Mouse (Mus musculus): ENCODE results near the gene Smok2a. TPM values are rescaled to one million over a fixed set of nuclear protein-coding genes. Genes with fewer than 3 reads are reported as not detected.
"Not testable (repeated sequence)": the region's sequence is repeated elsewhere in the genome, so short reads cannot be mapped to it uniquely, and the experiment has no call there.

The Smok2a gene
- total and polyA plus RNA-seq, 2 experiments from 2014 or later = not detected

DNA sequence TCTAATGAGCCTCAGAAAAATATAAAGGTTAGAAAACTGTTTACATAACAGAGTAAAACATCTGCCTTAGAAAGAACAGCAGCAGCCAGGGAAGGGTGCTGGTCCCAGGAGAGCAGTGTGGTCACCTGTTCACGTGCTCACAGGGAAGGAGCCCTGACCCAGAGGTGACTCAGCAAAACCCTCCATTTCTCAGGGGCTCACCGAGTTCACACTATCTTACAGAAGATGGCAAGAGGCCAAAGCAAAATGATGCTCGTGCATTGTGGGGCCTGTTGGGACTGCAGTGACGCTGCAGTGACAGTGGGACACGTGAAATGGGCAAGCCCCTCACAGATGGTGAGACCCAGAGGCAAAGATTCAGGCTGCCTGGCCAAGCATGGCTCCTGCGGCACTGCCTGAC is 33.4 kb upstream of the Smok2a start:
- not testable (repeated sequence) for H3K9ac ChIP-seq (replicated peaks; ENCODE audit: low read length); H3K27me3 ChIP-seq (ENCODE audit: insufficient read depth, low read length); H3K4me1 ChIP-seq (ENCODE audit: insufficient read depth, low read length); H3K36me3 ChIP-seq (ENCODE audit: insufficient read depth, low read length); H3K27ac ChIP-seq; H3K4me2 ChIP-seq (ENCODE audit: low read depth, low read length); H3K4me3 ChIP-seq (ENCODE audit: low read length)
- DNase-seq (ENCODE audit: low spot score) = peak; percentile 4
- WGBS = 61% methylated on average over 5 of the region's 6 CpGs
- ATAC-seq = peak; percentile 33; the same call in 1 of the 2 replicates
- H3K9me3 ChIP-seq (ENCODE audit: low read length) = peaks cover 27% of the 10 kb centered on the region

DNA sequence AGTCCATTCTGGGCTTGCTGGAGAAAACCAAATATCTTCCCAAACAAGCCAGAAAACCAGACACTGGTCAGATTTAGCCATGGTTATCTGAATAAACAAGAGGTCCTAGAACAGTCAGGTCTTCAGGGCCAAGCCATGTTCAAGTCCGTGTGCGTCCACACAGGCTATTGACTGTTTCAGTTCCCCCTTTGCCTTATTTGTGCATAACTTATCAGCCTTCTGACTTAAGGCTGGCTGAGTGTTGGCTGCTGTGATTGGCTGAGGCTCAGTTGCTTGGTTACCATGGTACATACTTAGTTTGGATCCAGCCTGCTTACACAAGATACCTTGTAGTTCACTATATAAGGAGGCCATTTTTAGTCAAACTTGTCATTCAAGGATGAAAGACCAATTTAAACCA is 32.1 kb upstream of the Smok2a start:
- DNase-seq (ENCODE audit: low spot score); H3K4me2 ChIP-seq (ENCODE audit: low read depth, low read length); H3K4me3 ChIP-seq (ENCODE audit: low read length); H3K9ac ChIP-seq (replicated peaks; ENCODE audit: low read length); H3K27ac ChIP-seq; ATAC-seq; H3K4me1 ChIP-seq (ENCODE audit: insufficient read depth, low read length); H3K27me3 ChIP-seq (ENCODE audit: insufficient read depth, low read length); H3K36me3 ChIP-seq (ENCODE audit: insufficient read depth, low read length): not testable (repeated sequence)
- WGBS = 93% methylated on average over 2 of the region's 2 CpGs
- H3K9me3 ChIP-seq (ENCODE audit: low read length) = peaks cover 27% of the 10 kb centered on the region

DNA sequence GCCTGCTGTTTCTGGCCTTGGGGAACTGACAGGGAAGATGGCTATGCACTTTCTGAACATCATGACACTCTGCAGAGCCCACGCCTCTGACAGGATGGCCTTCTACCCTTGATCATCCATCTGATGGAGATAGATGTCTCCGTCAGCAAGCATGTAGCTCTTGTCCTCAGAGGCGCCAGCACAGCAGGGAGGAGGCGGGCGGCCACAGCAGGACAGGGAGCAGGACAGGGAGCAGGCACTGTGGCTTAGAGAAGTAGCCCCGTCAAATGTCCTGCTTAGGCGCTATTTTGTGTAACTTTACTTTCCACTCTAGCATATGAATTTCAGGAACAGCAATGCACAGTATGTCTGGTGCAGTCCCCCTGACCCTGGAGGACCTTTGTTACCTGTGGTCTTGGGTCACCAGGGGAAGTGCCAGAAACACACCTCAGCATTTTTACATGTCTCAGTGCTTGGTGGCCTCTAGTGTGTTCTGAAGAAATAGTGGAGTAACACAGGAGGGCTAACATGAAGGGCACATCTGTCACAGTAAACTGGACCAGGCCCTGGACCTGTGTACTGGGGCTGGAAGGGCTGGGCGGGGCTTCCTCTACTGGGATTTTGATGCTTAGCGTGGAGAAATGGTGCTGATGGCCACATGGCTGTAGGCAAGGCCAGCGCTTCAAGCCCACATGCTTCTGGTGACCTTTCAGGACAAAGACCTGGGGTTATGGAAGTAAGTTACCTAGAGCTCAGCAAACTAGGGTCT is 30.0 kb upstream of the Smok2a start:
- H3K36me3 ChIP-seq (ENCODE audit: insufficient read depth, low read length); H3K4me1 ChIP-seq (ENCODE audit: insufficient read depth, low read length); H3K4me3 ChIP-seq (ENCODE audit: low read length); H3K4me2 ChIP-seq (ENCODE audit: low read depth, low read length); DNase-seq (ENCODE audit: low spot score); H3K9ac ChIP-seq (replicated peaks; ENCODE audit: low read length); H3K27ac ChIP-seq; H3K27me3 ChIP-seq (ENCODE audit: insufficient read depth, low read length): not testable (repeated sequence)
- peaks cover 34% of the 10 kb centered on the region for H3K9me3 ChIP-seq (ENCODE audit: low read length)
- ATAC-seq = peak; percentile 24; the same call in 1 of the 2 replicates
- WGBS = 88% methylated on average over 10 of the region's 10 CpGs

DNA sequence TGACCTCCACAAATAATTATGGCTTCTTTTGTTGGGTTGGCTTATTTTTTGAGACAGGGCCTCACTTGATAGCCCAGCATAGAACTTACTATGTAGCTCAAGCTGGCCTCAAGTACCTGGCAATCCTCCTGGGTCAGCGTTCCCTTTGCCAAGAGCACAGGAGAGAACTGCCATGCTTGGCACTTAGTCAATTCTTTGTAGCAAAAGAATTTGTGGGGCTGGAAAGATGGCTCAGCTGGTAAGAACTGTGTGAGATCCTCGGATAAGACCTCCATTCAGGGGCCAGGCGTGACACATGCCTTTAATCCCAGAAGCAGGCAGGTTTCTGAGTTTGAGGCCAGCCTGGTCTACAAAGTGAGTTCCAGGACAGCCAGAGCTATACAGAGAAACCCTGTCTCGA is 24.5 kb upstream of the Smok2a start:
- ATAC-seq; H3K4me3 ChIP-seq (ENCODE audit: low read length): not testable (repeated sequence)

DNA sequence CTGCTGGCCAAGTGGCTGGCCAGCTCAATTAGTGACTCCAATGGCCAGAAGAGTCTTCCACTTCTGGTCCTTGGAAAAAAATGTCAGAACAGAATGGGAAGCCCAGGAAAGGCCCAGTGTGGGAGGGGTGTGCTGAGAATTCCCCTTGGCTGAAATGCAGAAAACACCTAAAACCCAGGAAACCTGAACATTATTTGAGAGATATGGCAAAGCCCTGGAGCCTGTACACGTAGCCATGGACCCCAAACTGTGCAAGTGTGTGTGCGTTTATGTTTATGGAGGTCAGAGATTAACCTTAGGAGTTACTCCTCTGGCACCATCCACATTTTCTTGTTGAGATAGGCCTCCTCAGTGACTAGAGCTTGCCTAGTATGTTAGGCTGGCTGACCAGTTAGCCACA is 22.2 kb upstream of the Smok2a start:
- not testable (repeated sequence) for H3K4me1 ChIP-seq (ENCODE audit: insufficient read depth, low read length); H3K4me3 ChIP-seq (ENCODE audit: low read length); H3K9ac ChIP-seq (replicated peaks; ENCODE audit: low read length); H3K27ac ChIP-seq; DNase-seq (ENCODE audit: low spot score); H3K4me2 ChIP-seq (ENCODE audit: low read depth, low read length); H3K36me3 ChIP-seq (ENCODE audit: insufficient read depth, low read length); ATAC-seq; H3K27me3 ChIP-seq (ENCODE audit: insufficient read depth, low read length)
- H3K9me3 ChIP-seq (ENCODE audit: low read length) = peaks cover 33% of the 10 kb centered on the region
- 83% methylated on average over 2 of the region's 2 CpGs for WGBS

More for the DNA sequence above, 24.5 kb upstream of the Smok2a start:
- not testable (repeated sequence) for H3K9ac ChIP-seq (replicated peaks; ENCODE audit: low read length); H3K4me1 ChIP-seq (ENCODE audit: insufficient read depth, low read length); H3K36me3 ChIP-seq (ENCODE audit: insufficient read depth, low read length); H3K27ac ChIP-seq; H3K27me3 ChIP-seq (ENCODE audit: insufficient read depth, low read length); DNase-seq (ENCODE audit: low spot score); H3K4me2 ChIP-seq (ENCODE audit: low read depth, low read length)
- H3K9me3 ChIP-seq (ENCODE audit: low read length) = peaks cover 34% of the 10 kb centered on the region
- 59% methylated on average over 4 of the region's 4 CpGs for WGBS

DNA sequence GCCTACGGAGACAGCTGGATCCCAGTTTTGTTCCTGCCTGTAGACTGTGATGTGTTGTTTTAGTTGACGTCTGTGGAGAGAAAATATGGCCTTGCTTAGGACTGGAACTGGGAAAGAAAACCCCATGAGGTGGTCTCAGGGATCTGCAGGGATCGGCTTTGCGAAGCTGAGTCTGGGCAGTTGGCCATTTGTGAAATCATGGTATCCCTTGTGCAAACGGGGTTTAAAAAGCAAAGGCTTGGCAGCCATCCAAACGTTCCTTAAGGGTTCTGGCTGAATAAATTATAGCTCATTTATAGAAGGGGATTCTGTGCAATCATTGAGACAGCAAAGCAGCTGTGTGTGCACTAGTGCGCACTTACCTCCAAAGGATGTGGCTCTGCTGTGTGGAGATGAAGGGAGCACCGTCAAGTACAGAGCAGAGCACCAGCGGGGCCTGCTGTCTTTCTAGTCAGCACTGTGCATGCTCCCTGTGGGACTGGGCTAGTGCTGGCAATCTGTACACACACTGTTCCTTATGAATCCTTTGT is 21.0 kb upstream of the Smok2a start:
- not testable (repeated sequence) for H3K9ac ChIP-seq (replicated peaks; ENCODE audit: low read length); H3K27me3 ChIP-seq (ENCODE audit: insufficient read depth, low read length); H3K4me2 ChIP-seq (ENCODE audit: low read depth, low read length); H3K27ac ChIP-seq; H3K4me3 ChIP-seq (ENCODE audit: low read length); H3K36me3 ChIP-seq (ENCODE audit: insufficient read depth, low read length); H3K4me1 ChIP-seq (ENCODE audit: insufficient read depth, low read length)
- DNase-seq (ENCODE audit: low spot score) (peak; percentile 72), ATAC-seq (peak; percentile 71)
- 66% methylated on average over 8 of the region's 9 CpGs for WGBS
- peaks cover 31% of the 10 kb centered on the region for H3K9me3 ChIP-seq (ENCODE audit: low read length)

DNA sequence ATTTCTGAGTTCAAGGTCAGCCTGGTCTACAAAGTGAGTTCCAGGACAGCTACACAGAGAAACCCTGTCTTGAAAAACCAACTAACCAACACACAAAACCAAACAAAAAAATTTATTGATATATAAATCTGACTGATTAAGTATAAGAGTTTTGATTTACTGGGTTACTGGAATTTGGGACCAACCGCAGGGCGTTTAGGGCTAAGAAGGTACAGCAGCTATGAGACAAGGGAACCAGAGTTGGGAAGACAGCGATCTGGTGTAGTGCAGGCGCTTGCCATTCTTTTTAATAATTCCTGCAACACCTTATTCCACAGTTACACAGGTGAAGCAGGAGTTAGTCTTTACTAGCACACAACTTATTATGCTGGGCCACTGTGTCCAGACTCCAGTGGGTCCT is 19.4 kb upstream of the Smok2a start:
- WGBS = 87% methylated on average over 4 of the region's 4 CpGs
- not testable (repeated sequence) for H3K4me2 ChIP-seq (ENCODE audit: low read depth, low read length); H3K27ac ChIP-seq; H3K4me3 ChIP-seq (ENCODE audit: low read length); DNase-seq (ENCODE audit: low spot score); H3K36me3 ChIP-seq (ENCODE audit: insufficient read depth, low read length); H3K4me1 ChIP-seq (ENCODE audit: insufficient read depth, low read length); ATAC-seq; H3K27me3 ChIP-seq (ENCODE audit: insufficient read depth, low read length); H3K9ac ChIP-seq (replicated peaks; ENCODE audit: low read length)
- peaks cover 24% of the 10 kb centered on the region for H3K9me3 ChIP-seq (ENCODE audit: low read length)

DNA sequence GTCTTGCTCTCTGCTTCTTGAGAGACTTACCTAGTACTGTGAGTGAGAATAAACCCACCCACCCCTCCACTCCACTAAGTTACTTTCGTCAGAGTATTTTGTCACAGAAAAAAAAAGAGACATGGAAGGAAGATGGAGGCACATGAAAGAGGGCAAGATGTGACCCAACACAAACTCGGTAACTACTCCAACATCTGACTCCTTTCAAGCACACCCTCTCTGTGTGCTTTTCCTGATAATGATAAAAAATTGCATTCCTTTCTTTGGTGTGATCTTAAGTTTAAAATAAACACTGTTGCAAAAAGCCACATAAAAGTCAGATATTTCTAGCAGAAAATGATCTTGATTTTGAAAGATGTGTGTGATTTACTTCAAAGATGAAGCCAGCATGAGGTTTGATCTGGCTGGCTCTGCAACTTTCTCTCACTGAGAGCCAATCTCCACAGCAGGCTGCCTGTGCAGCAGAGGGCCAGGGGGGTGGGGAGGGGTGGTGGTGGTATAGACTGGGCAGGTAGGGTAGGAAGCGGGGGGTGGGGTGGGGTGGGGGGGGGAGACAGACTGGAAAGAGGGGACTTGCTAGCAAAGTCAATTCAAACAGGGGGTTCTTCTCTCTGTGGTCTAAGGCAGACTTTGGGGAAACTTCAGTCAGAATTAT is 18.4 kb upstream of the Smok2a start:
- DNase-seq (ENCODE audit: low spot score); H3K9ac ChIP-seq (replicated peaks; ENCODE audit: low read length); H3K4me1 ChIP-seq (ENCODE audit: insufficient read depth, low read length); H3K36me3 ChIP-seq (ENCODE audit: insufficient read depth, low read length); H3K27ac ChIP-seq; ATAC-seq; H3K4me3 ChIP-seq (ENCODE audit: low read length); H3K4me2 ChIP-seq (ENCODE audit: low read depth, low read length); H3K27me3 ChIP-seq (ENCODE audit: insufficient read depth, low read length): not testable (repeated sequence)
- peaks cover 33% of the 10 kb centered on the region for H3K9me3 ChIP-seq (ENCODE audit: low read length)
- WGBS = 83% methylated on average over 2 of the region's 3 CpGs

DNA sequence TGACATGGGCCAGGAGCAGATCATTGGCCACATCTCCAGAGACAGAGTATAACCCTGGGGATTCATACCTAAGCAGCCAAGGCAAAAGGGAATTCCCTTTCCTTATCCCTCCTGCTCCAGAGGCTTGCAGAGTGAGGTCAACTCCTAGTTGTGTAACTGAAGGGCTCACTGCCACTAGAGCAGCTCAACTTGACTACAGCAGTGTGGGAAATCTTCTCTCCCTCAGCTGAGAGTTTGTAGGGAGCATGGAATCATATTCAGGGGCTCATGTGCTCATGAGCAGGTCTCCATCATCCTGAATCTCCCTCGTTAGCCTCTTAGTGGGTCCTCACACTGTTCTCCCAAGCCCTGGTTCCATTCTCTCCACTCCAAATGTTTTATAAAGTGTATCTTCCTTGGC is 15.7 kb upstream of the Smok2a start:
- H3K4me2 ChIP-seq (ENCODE audit: low read depth, low read length); H3K4me1 ChIP-seq (ENCODE audit: insufficient read depth, low read length); H3K9ac ChIP-seq (replicated peaks; ENCODE audit: low read length); H3K27ac ChIP-seq; DNase-seq (ENCODE audit: low spot score); H3K36me3 ChIP-seq (ENCODE audit: insufficient read depth, low read length); ATAC-seq; H3K4me3 ChIP-seq (ENCODE audit: low read length); H3K27me3 ChIP-seq (ENCODE audit: insufficient read depth, low read length): not testable (repeated sequence)
- WGBS = 80% methylated on average over 1 of the region's 1 CpGs
- H3K9me3 ChIP-seq (ENCODE audit: low read length) = peaks cover 40% of the 10 kb centered on the region

Data from hindbrain, postnatal 0 days (tissue).